Comparison of ENCODE assay signal across 9 mouse cellular contexts in the genomic region with DNA sequence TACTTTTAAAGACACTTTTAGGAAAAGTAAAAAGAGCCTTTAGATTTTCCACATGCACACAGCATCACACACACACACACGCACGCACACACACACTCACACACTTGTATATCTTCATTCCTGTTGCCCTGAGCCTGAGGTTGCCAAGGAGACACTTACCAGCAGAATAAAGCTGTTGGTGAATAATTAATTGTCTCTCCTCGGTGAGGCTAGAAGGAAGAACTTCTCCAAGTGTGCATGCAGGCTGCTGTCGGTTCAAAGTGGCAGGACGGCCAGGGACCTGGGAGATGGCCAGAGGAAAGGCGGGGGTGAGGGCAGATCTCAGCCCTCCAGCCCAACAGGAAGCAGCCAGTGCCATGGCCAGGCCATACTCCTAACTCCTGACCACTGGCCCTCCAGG.
DNase-seq lines count a peak whose midpoint lies in the region; ATAC-seq and TF ChIP-seq lines count a peak whose summit lies in the region.
"Had no signal": no experiment of that assay in that cellular context is flagged by ENCODE, and none has a peak within 500 bp of the region (broad histone marks: within the 10 kb centered on the region; RNA-seq: fewer than 3 reads in every experiment).

No protein-coding gene starts in this region.

- no peak overlapping the region for H3K4me2 ChIP-seq in hindbrain, embryonic 13.5 days
- no peak overlapping the region for H3K4me2 ChIP-seq in kidney, embryonic 14.5 days (replicated peaks; ENCODE audit: low read depth, low read length)
- no peak overlapping the region for H3K4me2 ChIP-seq in midbrain, postnatal 0 days (ENCODE audit: low read depth, low read length, poor library complexity, severe bottlenecking)
- H3K4me2 ChIP-seq: heart, embryonic 13.5 days had no signal

- peak; percentile 14 to 49 for DNase-seq in lung, postnatal 4 days
- no peak for DNase-seq in lung, postnatal 14 days
- DNase-seq in midbrain, postnatal 0 days (ENCODE audit: low spot score): peak; percentile 51
- no peak for DNase-seq in thymus, postnatal 25 days
- no peak for DNase-seq in thymus, postnatal 14 days

- peaks cover 26% of the 10 kb centered on the region for H3K27me3 ChIP-seq in hindbrain, embryonic 13.5 days
- no peaks in the 10 kb centered on the region for H3K27me3 ChIP-seq in kidney, embryonic 14.5 days (ENCODE audit: control insufficient read depth, insufficient read depth, low read length)
- no peaks in the 10 kb centered on the region for H3K27me3 ChIP-seq in midbrain, postnatal 0 days (ENCODE audit: insufficient read depth, low read length)
- H3K27me3 ChIP-seq: megakaryocyte, embryonic 14.5 days had no signal

- peak; percentile 66 for ATAC-seq in hindbrain, embryonic 13.5 days (ENCODE audit: low FRiP score)
- ATAC-seq in kidney, embryonic 14.5 days (ENCODE audit: low FRiP score, low TSS enrichment): 0 out of 2 replicates have a peak, but pooled peaks have one; percentile 28
- ATAC-seq in midbrain, postnatal 0 days (ENCODE audit: low FRiP score): no peak

- no peaks in the 10 kb centered on the region for H3K9me3 ChIP-seq in hindbrain, embryonic 13.5 days
- H3K9me3 ChIP-seq in kidney, embryonic 14.5 days (ENCODE audit: control insufficient read depth, low read length): no peaks in the 10 kb centered on the region
- H3K9me3 ChIP-seq in midbrain, postnatal 0 days (ENCODE audit: low read length): no peaks in the 10 kb centered on the region
- H3K9me3 ChIP-seq: heart, embryonic 13.5 days; megakaryocyte, embryonic 14.5 days had no signal

- H3K36me3 ChIP-seq in hindbrain, embryonic 13.5 days: no peaks in the 10 kb centered on the region
- H3K36me3 ChIP-seq in kidney, embryonic 14.5 days (ENCODE audit: control insufficient read depth, insufficient read depth, low read length): no peaks in the 10 kb centered on the region
- H3K36me3 ChIP-seq in midbrain, postnatal 0 days (ENCODE audit: insufficient read depth, low read length): no peaks in the 10 kb centered on the region
- H3K36me3 ChIP-seq: heart, embryonic 13.5 days had no signal

- H3K4me3 ChIP-seq in hindbrain, embryonic 13.5 days: no peak overlapping the region
- H3K4me3 ChIP-seq in kidney, embryonic 14.5 days (ENCODE audit: low read length): no peak overlapping the region
- no peak overlapping the region for H3K4me3 ChIP-seq in midbrain, postnatal 0 days (ENCODE audit: low read depth, low read length)
- H3K4me3 ChIP-seq: heart, embryonic 13.5 days; megakaryocyte, embryonic 14.5 days had no signal

- no peak overlapping the region for H3K9ac ChIP-seq in hindbrain, embryonic 13.5 days
- no peak overlapping the region for H3K9ac ChIP-seq in kidney, embryonic 14.5 days (ENCODE audit: low read depth, low read length)
- no peak overlapping the region for H3K9ac ChIP-seq in midbrain, postnatal 0 days (replicated peaks; ENCODE audit: low read length, poor library complexity, severe bottlenecking)
- H3K9ac ChIP-seq: heart, embryonic 13.5 days had no signal

- peaks cover 19% of the 10 kb centered on the region for H3K4me1 ChIP-seq in hindbrain, embryonic 13.5 days (replicated peaks)
- H3K4me1 ChIP-seq in kidney, embryonic 14.5 days (ENCODE audit: control insufficient read depth, insufficient read depth, low read length): peaks cover 8% of the 10 kb centered on the region
- H3K4me1 ChIP-seq in midbrain, postnatal 0 days (ENCODE audit: insufficient read depth, low read length): 0 out of 2 replicates have a peak, but pooled peaks cover 9% of the 10 kb centered on the region
- H3K4me1 ChIP-seq: megakaryocyte, embryonic 14.5 days had no signal

- no peak overlapping the region for H3K27ac ChIP-seq in hindbrain, embryonic 13.5 days
- H3K27ac ChIP-seq in kidney, embryonic 14.5 days (ENCODE audit: low read depth, low read length): no peak overlapping the region
- H3K27ac ChIP-seq in midbrain, postnatal 0 days (ENCODE audit: low read depth, low read length): peak overlapping the region; percentile 26; the same call in 1 of the 2 replicates
- H3K27ac ChIP-seq: heart, embryonic 13.5 days had no signal

- 21% methylated on average over 6 of the region's 6 CpGs for WGBS in hindbrain, embryonic 13.5 days
- 49% methylated on average over 6 of the region's 6 CpGs for WGBS in kidney, embryonic 14.5 days
- WGBS in midbrain, postnatal 0 days: 20% methylated on average over 6 of the region's 6 CpGs

- no peak for TF ChIP-seq CTCF in midbrain, postnatal 0 days (IDR thresholded peaks at IDR 0.05)

Comparison
In these comparisons a context has a peak if more than half of its experiments do, and no peak if none do; other contexts are left out.
1. DNase-seq: peak in lung, postnatal 4 days (2 of 2) and midbrain, postnatal 0 days (single experiment); none in lung, postnatal 14 days (single experiment), thymus, postnatal 25 days (single experiment) and thymus, postnatal 14 days (single experiment).